Mouse (Mus musculus) adipose tissue, adult 10 weeks (tissue): ENCODE results near the gene Becn1. TPM values are rescaled to one million over a fixed set of nuclear protein-coding genes. Genes with fewer than 3 reads are reported as not detected.

Experiments
- polyA plus RNA-seq: library from polyadenylated mRNA; stranded (reverse); fragments of 350-450 nt; fragmentation: Illumina TruSeq; extraction: RNeasy Lipid Tissue Mini Kit (QIAGEN cat#74804); gene quantifications from one replicate; pipeline ENCODE4 v1.2.3, GENCODE M21; 2014; ENCODE audit warnings: low read depth, low replicate concordance

Becn1 gene
- 151 TPM for polyA plus RNA-seq

DNA sequence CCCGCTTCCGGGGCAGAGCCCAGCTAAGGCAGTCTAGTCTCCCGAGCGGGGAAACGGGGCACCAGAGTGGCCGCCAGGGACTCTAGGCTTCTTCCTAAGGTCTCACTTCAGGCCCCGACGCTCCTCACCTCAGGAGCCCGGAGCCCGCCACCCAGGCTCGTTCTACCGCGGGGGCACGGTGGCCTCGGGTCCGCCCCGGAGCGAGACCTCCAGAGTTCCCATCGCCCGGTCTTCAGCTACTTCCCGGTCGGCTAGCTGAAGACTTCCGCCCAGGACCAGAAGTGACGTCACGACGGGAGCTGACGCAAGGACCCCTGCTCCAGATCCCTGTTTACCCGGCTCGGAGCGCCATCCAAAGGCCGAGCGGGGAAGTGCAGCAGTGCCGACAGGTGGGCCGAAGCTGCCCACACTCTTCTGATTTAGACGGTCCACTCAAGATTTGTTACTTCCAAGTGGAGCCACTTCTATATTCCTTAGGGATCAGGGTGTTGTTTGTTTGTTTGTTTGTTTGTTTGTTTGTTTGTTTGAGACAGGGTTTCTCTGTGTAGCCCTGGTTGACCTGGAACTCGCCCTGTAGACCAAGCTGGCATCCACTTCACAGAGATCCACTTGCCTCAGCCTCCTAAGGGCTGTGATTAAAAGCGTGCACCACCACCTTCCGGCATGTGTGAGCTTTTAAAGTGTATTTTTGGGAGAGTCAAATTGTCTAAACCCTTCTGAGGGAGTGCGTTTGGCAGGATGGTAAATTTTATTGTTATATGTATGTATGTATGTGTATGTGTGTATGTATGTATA, at the start of gene Becn1:
Becn1 (minus strand) TSS at position 283 of the 795 bp plus-strand sequence.

DNA sequence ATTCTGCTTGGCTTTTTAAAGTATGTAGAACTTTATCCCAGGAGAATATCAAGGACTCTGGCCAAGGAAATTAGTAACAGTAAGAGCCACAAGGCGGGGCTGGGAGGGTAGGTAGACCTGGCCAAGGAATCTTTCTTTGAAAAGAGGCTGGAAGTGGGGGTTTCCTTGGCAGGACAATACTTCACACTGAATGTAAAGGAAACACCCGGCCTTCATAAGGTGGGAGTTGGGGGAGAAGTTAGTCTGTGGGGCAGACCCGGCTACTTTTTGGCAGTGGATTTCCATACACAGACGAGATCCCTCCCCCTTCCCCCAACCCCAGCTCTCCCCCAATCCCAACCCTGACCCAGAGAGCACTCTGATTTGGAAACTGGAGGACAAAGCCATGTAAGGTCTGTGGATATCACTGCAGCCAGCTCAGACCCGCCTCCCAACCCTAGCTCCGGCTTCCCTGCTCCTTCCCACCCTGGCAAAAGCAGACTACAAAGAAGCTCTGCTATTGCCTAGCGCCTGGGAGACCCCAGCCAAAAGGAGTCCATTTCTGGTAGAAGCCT, 28.4 kb upstream of the Becn1 start, which contains the start of gene Aoc3:
Aoc3 (plus strand) TSS at position 235 of the 554 bp plus-strand sequence.

GRCm38 (mm10) chr11:101324763-101325162, 22.7 kb upstream of the Becn1 start, which contains the start of gene Aoc2:
TSS of gene Aoc2 (plus strand) at chr11:101325063.

GRCm38 (mm10) chr11:101315665-101316500, 13.8 kb upstream of the Becn1 start, which contains the start of gene Psme3:
TSS of gene Psme3 (plus strand) at chr11:101316213.

GRCm38 (mm10) chr11:101278223-101279192, 23.6 kb downstream of the Becn1 start, which contains the start of the genes Cntd1 and Coa3:
TSS of gene Cntd1 (plus strand) at chr11:101279012.
TSS of gene Coa3 (minus strand) at chr11:101279114.

GRCm38 (mm10) chr11:101259948-101260825, 41.9 kb downstream of the Becn1 start, which contains the start of gene Wnk4:
TSS of gene Wnk4 (plus strand) at chr11:101260567.

GRCm38 (mm10) chr11:101253613-101254389, 48.3 kb downstream of the Becn1 start, which contains the start of gene Vps25:
TSS of gene Vps25 (plus strand) at chr11:101253707.

GRCm38 (mm10) chr11:101245855-101246701, 56.0 kb downstream of the Becn1 start, which contains the start of gene Ramp2:
TSS of gene Ramp2 (plus strand) at chr11:101246028.

Other genes with a start within 250 kb of the Becn1 start
- 34.9 TPM for gene Naglu, start 232.3 kb downstream of the Becn1 start, polyA plus RNA-seq
- gene Hsd17b1, start 223.9 kb downstream of the Becn1 start, polyA plus RNA-seq: 0.62 TPM
- 35.8 TPM for gene Coasy, start 219.7 kb downstream of the Becn1 start, polyA plus RNA-seq
- 33.4 TPM for gene Mlx, start 215.0 kb downstream of the Becn1 start, polyA plus RNA-seq
- gene Psmc3ip, start 206.8 kb downstream of the Becn1 start, polyA plus RNA-seq: 8.3 TPM
- gene Retreg3, start 182.4 kb downstream of the Becn1 start, polyA plus RNA-seq: 45.6 TPM
- 22.4 TPM for gene Tubg1, start 182.3 kb downstream of the Becn1 start, polyA plus RNA-seq
- 2.4 TPM for gene Tubg2, start 146.4 kb downstream of the Becn1 start, polyA plus RNA-seq
- 3.5 TPM for gene Cntnap1, start 131.8 kb downstream of the Becn1 start, polyA plus RNA-seq
- gene Plekhh3, start 130.9 kb downstream of the Becn1 start, polyA plus RNA-seq: 10.9 TPM
- gene Ccr10, start 126.8 kb downstream of the Becn1 start, polyA plus RNA-seq: not detected
- gene Ezh1, start 75.8 kb downstream of the Becn1 start, polyA plus RNA-seq: 45.0 TPM
- 44.1 TPM for gene Ramp2, start 56.3 kb downstream of the Becn1 start, polyA plus RNA-seq
- gene Vps25, start 48.6 kb downstream of the Becn1 start, polyA plus RNA-seq: 145 TPM
- gene Wnk4, start 41.7 kb downstream of the Becn1 start, polyA plus RNA-seq: 14.0 TPM
- gene Cntd1, start 23.3 kb downstream of the Becn1 start, polyA plus RNA-seq: 3.1 TPM
- gene Coa3, start 23.2 kb downstream of the Becn1 start, polyA plus RNA-seq: 114 TPM
- gene Psme3, start 13.9 kb upstream of the Becn1 start, polyA plus RNA-seq: 64.9 TPM
- gene Aoc2, start 22.8 kb upstream of the Becn1 start, polyA plus RNA-seq: 2.3 TPM
- 318 TPM for gene Aoc3, start 28.3 kb upstream of the Becn1 start, polyA plus RNA-seq
- gene G6pc, start 65.3 kb upstream of the Becn1 start, polyA plus RNA-seq: 0.88 TPM
- gene Aarsd1, start 115.3 kb upstream of the Becn1 start, polyA plus RNA-seq: 37.5 TPM
- 1.8 TPM for gene Gm27029, start 122.5 kb upstream of the Becn1 start, polyA plus RNA-seq
- gene Rundc1, start 122.8 kb upstream of the Becn1 start, polyA plus RNA-seq: 20.2 TPM
- gene Ptges3l, start 123.0 kb upstream of the Becn1 start, polyA plus RNA-seq: 19.3 TPM
- 510 TPM for gene Rpl27, start 140.0 kb upstream of the Becn1 start, polyA plus RNA-seq
- 37.6 TPM for gene Ifi35, start 146.1 kb upstream of the Becn1 start, polyA plus RNA-seq
- 13.9 TPM for gene Rnd2, start 162.7 kb upstream of the Becn1 start, polyA plus RNA-seq
- 95.9 TPM for gene Vat1, start 163.9 kb upstream of the Becn1 start, polyA plus RNA-seq
- 0.96 TPM for gene Brca1, start 249.7 kb upstream of the Becn1 start, polyA plus RNA-seq
- gene Nbr1, start 249.9 kb upstream of the Becn1 start, polyA plus RNA-seq: 93.6 TPM